Mouse (Mus musculus) monocyte, adult 2 months (primary cell): Measurements from ENCODE around the gene Nuak2.
A peak's percentile ranks its signal among the peaks of the same experiment; 100 is the strongest.
"Not testable (repeated sequence)": the region's sequence is repeated elsewhere in the genome, so short reads cannot be mapped to it uniquely, and the experiment has no call there.

Source experiments
- DNase-seq, 2 experiments: peaks; one replicate each; pipeline ENCODE4 v3.0.0; 2022; ENCODE audit warnings: low spot score in 2 of 2, low read depth in 1 of 2

Gene Nuak2

GRCm38 (mm10) chr1:132315889-132316624 lies at the start of gene Nuak2:
Nuak2 (plus strand) TSS chr1:132316126.
- DNase-seq, result peak; percentile 57 to 79

GRCm38 (mm10) chr1:132266791-132267557 lies 49.0 kb upstream of the Nuak2 start:
- DNase-seq, result no peak

DNA sequence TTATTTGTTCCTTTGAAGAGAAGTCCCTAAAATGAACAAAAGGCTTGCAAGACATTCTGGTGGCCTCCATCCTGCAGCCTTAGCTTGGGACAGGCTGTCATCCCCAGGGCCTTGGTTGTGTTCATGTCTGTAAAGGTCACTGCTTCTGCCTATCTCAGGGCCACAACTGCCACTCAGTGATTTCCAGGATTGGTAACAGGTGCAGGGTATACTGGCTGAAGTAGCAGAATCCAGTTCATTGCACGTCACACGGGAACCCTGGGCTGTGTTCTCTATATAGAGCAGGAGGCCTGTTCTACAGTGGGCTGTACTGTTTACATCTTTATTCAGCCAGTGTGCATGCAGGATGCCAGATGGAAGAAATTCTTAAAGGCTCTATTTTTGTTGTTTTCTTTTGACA lies 48.0 kb upstream of the Nuak2 start:
- DNase-seq, result no peak

- no peak for DNase-seq
Observed at GRCm38 (mm10) chr1:132268418-132269060, 47.4 kb upstream of the Nuak2 start.

DNA sequence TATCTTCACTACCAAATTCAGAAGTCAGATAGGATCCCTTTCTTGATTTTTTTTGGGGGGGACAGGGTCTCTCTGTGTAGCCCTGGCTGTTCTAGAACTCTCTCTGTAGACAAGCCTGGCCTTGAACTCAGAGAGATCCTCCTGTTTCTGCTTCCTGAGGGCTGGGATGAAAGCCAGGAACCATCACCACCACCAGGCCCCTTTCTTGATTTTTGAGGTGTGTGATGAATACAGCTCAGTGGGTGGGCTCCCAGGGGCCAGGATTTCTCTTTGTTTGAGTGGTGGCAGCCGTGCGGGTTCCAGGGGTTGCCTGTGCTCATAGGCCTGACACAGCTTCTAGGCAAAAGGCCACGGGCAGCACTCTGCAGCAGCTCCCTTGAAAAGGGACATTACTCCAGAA lies 44.7 kb upstream of the Nuak2 start:
- DNase-seq, result no peak

GRCm38 (mm10) chr1:132276694-132277093 lies 39.2 kb upstream of the Nuak2 start:
- DNase-seq, result no peak

DNA sequence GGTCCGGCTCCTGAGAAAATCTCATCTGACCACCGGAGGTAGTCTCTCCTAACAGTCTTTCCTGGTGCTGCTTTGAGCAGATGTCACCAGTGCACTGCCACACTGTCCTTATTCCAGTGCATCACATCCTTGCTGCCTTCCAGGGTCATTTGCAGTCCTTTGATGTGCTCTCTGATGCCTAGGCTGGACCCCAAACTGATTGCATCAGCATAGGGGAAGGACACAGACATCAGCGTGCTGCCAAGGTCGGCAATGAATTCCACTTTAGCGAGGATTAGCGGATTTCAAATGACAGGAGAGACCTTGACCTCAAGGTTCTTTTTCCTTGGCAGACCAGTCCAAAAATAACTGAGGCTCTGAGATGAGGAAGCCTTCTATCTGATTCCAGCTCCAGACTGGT lies 38.8 kb upstream of the Nuak2 start:
- DNase-seq, result no peak

- not testable (repeated sequence) for DNase-seq
Observed at GRCm38 (mm10) chr1:132280636-132281035, 35.3 kb upstream of the Nuak2 start.

GRCm38 (mm10) chr1:132281523-132282176 lies 34.3 kb upstream of the Nuak2 start:
- DNase-seq, result no peak

DNA sequence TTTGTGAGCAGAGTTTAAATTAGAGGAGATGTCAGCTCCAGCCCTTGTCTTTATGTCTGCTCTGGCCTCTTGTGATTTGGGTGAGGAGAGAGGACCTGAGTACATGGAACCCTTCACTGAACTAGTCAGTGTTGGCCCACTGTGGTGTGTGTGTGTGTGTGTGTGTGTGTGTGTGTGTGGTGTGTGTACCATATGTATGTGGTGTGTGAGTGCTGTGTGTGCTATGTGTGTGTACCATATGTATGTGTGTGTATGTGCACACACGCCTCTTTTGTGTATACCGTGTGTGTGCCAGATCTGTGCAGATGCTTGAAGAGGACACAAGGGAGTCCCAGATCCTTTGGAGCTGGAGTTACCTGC lies 33.8 kb upstream of the Nuak2 start:
- DNase-seq, result no peak

DNA sequence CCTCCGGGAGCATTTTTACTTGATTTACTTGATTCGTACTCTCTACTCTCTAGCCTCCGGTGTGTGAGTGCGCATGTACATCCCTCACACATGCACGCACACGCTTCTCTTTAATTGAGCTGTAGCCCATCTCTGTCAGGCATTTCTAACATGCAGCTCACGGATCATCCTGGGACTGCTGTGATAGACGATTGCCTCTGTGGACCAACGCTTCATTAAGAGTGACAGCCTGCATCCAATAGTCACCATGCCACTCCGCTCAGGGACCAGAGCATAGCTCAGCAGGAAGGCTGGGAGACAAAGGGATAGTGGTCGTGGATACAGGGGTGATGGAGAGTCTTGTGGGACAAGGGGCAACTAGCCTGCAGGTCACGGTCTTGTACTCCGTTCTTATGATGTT lies 32.9 kb upstream of the Nuak2 start:
- DNase-seq, result no peak

DNA sequence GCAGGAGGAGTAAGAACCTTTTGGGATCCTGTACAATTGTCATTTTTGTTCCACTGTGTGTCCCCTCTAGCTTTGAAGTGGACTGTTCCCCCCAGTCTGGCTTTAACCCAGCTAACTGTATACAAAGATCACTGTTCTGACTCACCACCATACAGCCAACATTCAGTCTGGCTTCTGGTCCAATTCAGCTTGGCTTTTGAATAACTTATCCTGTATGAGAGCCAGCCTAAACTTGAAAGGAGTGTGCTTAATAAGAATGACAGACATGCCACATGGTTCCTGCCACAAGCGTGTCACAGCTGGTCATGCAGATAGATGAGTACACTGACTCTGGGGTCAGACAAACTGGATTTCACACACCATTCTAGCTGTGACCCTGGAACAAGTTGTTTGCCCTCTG lies 29.2 kb upstream of the Nuak2 start:
- no peak for DNase-seq

- no peak for DNase-seq
Observed at GRCm38 (mm10) chr1:132287445-132287844, 28.5 kb upstream of the Nuak2 start.

GRCm38 (mm10) chr1:132287991-132288451 lies 27.9 kb upstream of the Nuak2 start:
- DNase-seq, result no peak

DNA sequence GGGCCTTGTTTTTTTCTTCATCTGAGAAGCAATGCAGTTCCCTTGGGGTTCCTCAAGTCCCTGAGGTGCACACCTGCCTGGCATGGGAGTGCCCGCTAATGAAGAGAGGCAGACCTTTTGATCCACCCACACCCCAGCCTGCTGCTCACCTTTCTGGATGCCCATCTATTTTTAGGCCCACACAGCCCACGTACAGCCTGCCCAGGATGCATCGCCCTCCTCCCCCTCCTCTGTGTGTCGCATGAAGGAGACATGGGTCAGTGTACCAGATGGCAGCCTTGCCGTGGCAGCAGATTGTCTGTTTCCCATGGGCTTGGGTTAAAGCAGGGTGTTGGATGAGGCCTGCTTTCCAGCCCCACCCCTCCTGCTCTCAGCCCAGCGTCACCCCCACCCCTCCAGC lies 26.0 kb upstream of the Nuak2 start:
- no peak for DNase-seq

DNA sequence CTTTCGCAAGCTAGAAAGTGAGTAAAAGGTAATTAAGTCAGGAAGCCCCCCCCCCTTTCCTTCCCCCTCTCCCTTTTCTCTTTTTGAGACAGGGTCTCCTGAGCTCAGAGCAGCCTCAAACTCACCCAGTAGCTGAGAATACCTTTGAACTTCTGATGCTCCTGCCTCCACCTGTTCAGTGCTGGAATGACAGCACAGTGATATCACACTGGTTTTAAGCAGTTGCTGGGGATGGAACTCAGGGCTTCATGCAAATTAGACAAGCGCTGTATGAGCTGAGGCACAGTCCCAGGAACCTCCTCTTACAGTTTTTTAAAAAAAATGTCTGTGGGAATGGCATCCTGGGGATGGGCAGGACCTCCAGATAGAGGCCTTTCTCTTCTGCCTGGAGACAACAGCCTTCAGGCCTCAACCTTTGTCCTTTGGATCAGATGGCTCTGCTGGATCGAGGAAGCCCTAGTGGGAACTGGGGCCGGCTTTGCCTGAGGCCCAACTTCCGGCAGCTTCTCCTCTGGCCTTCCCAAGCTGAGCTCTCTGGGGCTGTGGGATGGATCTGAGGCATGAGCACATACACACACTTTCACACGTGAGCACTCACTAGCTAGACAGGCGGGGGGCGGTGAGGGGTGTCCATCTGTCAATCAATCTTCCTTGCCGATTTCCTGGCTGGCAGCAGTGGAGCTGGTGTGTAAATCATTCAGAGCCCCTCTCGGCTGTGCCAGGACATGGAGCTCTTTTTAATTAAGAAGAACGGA lies 24.8 kb upstream of the Nuak2 start:
- no peak for DNase-seq

- no peak for DNase-seq
Observed at GRCm38 (mm10) chr1:132291706-132292105, 24.2 kb upstream of the Nuak2 start.

DNA sequence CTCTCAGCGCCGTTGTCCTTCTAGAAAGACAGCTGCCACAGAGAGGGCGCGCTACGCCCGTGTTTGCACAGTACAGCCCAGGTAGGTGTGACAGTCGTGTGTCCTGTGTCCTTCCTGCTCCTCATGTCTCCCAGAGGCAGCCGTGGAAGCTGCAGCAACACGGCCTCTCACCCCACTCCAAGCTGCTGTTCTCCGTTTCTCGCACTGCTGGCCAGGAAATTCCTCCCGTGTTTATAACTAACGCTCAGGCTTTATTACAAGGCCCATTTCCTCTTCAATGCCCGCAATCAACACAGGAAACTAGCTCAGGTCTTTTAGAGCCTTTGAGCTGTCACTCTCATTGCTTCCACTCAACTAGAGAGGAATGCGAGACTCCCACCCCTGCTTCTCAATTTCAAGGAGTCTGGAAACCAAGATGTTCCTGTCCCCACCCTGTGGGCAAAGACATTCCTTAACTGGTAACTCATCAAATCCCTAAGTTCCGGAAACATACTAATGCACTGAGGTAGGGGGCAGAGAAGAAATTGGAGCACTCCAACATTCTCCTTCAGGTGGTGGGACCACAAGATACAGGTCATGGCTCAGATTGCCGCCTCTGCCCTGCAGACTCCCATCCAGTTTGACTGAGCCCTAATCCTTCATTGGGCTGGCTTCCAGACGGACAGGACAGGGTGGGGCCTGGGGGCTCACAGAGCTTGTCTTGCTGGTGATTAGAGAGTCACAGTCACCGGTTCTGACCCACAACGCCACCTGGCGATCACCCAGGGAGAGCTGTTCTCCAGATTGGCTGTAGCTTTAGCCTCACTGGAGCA lies 23.4 kb upstream of the Nuak2 start:
- DNase-seq, result no peak

DNA sequence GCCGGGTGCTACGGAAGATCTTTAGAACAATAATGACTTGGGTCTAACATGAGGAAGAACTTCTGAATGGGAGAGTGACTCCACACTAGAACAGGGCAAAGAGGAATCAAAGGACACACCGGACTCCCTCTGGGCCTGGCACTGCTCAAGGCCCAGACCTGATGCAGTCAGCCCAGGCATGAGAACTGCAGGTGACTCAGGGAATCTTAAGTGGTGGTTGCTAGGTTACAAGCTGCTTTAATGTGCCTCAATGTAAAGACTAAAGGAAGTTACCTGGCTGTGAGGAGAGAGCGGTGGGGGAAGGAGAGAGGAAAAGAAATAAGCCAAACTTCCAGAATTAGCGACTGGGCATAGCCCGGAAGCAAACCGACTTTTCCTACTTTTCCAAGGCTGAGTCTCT lies 20.4 kb upstream of the Nuak2 start:
- DNase-seq, result no peak

DNA sequence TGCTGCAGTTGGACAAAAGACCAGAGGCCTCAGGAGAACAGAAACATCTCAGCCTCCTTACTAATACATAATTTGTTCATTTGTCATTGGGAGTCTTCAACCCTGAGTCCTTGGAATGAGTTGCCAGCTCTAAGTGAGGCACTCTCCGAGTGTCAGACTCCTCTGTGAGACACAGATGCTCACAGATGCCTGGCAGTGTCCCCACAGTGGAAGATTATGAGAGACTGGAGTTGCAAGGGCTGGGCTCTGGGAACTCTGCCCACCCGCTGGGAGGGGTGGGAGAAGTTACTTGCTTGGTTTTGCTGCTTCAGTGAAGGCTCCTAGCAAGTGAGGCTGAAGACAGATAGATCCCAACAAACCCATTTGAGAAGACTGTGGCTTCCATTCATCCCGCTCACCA lies 19.9 kb upstream of the Nuak2 start:
- DNase-seq, result no peak
